Mouse (Mus musculus) kidney, postnatal 14 days (tissue): ENCODE results near the gene Gnao1.

Experiments
- DNase-seq: peaks from one replicate; pipeline ENCODE4 v3.0.0; 2022; ENCODE audit warnings: mixed read lengths

The Gnao1 gene

GRCm38 (mm10) chr8:93809686-93810027 lies at the start of gene Gnao1:
TSS of gene Gnao1 (plus strand) at chr8:93809966.
- DNase-seq, result no peak

GRCm38 (mm10) chr8:93777605-93778004 lies 32.2 kb upstream of the Gnao1 start:
- DNase-seq, result no peak

GRCm38 (mm10) chr8:93809226-93809625 lies 540 bp upstream of the Gnao1 start:
- no peak for DNase-seq

- DNase-seq, result peak; percentile 92
Observed at GRCm38 (mm10) chr8:93810028-93810858, 477 bp downstream of the Gnao1 start.

GRCm38 (mm10) chr8:93810859-93811602 lies 1.3 kb downstream of the Gnao1 start:
- DNase-seq, result no peak

- DNase-seq, result no peak
Observed at GRCm38 (mm10) chr8:93811719-93812475, 2.1 kb downstream of the Gnao1 start.

GRCm38 (mm10) chr8:93812566-93813404 lies 3.0 kb downstream of the Gnao1 start:
- DNase-seq, result no peak

GRCm38 (mm10) chr8:93813405-93813761 lies 3.6 kb downstream of the Gnao1 start:
- peak; percentile 93 for DNase-seq

- no peak for DNase-seq
Observed at GRCm38 (mm10) chr8:93814266-93814665, 4.5 kb downstream of the Gnao1 start.

- no peak for DNase-seq
Observed at GRCm38 (mm10) chr8:93816226-93816625, 6.5 kb downstream of the Gnao1 start.

- no peak for DNase-seq
Observed at GRCm38 (mm10) chr8:93817366-93817765, 7.6 kb downstream of the Gnao1 start.

GRCm38 (mm10) chr8:93819929-93820328 lies 10.2 kb downstream of the Gnao1 start:
- DNase-seq, result no peak

- no peak for DNase-seq
Observed at GRCm38 (mm10) chr8:93821327-93821726, 11.6 kb downstream of the Gnao1 start.

GRCm38 (mm10) chr8:93825317-93825716 lies 15.6 kb downstream of the Gnao1 start:
- DNase-seq, result no peak

GRCm38 (mm10) chr8:93830626-93831025 lies 20.9 kb downstream of the Gnao1 start:
- peak; percentile 39 for DNase-seq

- DNase-seq, result no peak
Observed at GRCm38 (mm10) chr8:93835771-93836170, 26.0 kb downstream of the Gnao1 start.

- DNase-seq, result no peak
Observed at GRCm38 (mm10) chr8:93839113-93839512, 29.3 kb downstream of the Gnao1 start.

GRCm38 (mm10) chr8:93840486-93840885 lies 30.7 kb downstream of the Gnao1 start:
- DNase-seq, result no peak

GRCm38 (mm10) chr8:93840956-93841752 lies 31.4 kb downstream of the Gnao1 start:
- peak; percentile 56 for DNase-seq

- no peak for DNase-seq
Observed at GRCm38 (mm10) chr8:93842574-93842973, 32.8 kb downstream of the Gnao1 start.

- DNase-seq, result peak; percentile 27
Observed at GRCm38 (mm10) chr8:93843858-93844502, 34.2 kb downstream of the Gnao1 start.
